ENCODE assay signal across 16 mouse cellular contexts in genomic region chr4:83253679-83254078, GRCm38 (mm10).
"Had no signal": no experiment of that assay in that cellular context is flagged by ENCODE, and none has a peak within 500 bp of the region (broad histone marks: within the 10 kb centered on the region; RNA-seq: fewer than 3 reads in every experiment).

No protein-coding gene starts in this region.

- DNase-seq: retina, postnatal 1 day; right cerebral cortex, adult 18-20 months; right cerebral cortex, postnatal 14 days; right cerebral cortex, postnatal 25 days; right cerebral cortex, postnatal 4 days; spleen, adult 18-20 months; thymus, adult 18-20 months; thymus, adult 2 months; thymus, postnatal 14 days; thymus, postnatal 25 days; thymus, postnatal 36 days; thymus, postnatal 4 days had no signal

- H3K9ac ChIP-seq: neural tube, embryonic 12.5 days; neural tube, embryonic 13.5 days; neural tube, embryonic 15.5 days; stomach, embryonic 15.5 days had no signal

- H3K4me2 ChIP-seq: neural tube, embryonic 12.5 days; neural tube, embryonic 13.5 days; neural tube, embryonic 15.5 days; stomach, embryonic 15.5 days had no signal

- H3K36me3 ChIP-seq: neural tube, embryonic 12.5 days; neural tube, embryonic 13.5 days; stomach, embryonic 15.5 days had no signal

- H3K27ac ChIP-seq: neural tube, embryonic 12.5 days; neural tube, embryonic 13.5 days; neural tube, embryonic 15.5 days; stomach, embryonic 15.5 days had no signal

- H3K4me1 ChIP-seq: neural tube, embryonic 12.5 days; neural tube, embryonic 13.5 days; neural tube, embryonic 15.5 days; stomach, embryonic 15.5 days had no signal

- H3K4me3 ChIP-seq: neural tube, embryonic 12.5 days; neural tube, embryonic 13.5 days; neural tube, embryonic 15.5 days; stomach, embryonic 15.5 days had no signal

- H3K27me3 ChIP-seq: neural tube, embryonic 12.5 days; neural tube, embryonic 13.5 days; neural tube, embryonic 15.5 days; stomach, embryonic 15.5 days had no signal

- H3K9me3 ChIP-seq: neural tube, embryonic 12.5 days; neural tube, embryonic 13.5 days; neural tube, embryonic 15.5 days; stomach, embryonic 15.5 days had no signal
